Mouse (Mus musculus) lung, postnatal 0 days (tissue): ENCODE measurements around the gene Ctnnbl1.

ENCODE experiments used
- CTCF ChIP-seq: IDR thresholded peaks from 2 replicates; pipeline ENCODE4 v1.5.1; 2016; ENCODE audit warnings: antibody characterized with exemption, mild to moderate bottlenecking
- EP300 ChIP-seq: IDR thresholded peaks from 2 replicates; pipeline ENCODE4 v1.6.1; 2016; ENCODE audit warnings: antibody characterized with exemption, mild to moderate bottlenecking, control low read depth

DNA sequence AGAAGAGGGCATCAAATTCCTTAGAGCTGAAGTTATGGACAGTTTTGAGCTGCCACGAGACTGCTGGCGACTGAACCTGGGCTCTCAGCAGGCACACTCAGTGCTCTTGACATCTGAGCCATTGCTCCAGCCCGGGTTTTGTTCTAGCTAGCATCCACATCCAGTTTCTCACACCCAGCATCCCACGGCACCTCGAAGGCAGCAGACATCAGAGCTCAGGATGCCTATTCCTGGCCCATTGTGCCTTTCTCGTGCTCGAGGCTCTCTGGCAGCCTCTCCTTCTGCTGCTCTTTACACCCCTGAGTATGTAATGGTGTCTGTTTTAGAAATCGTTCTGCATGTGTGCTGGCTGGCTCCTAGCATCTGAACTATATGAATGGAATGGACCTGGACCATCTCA lies 13.3 kb downstream of the Ctnnbl1 start:
- no peak for TF ChIP-seq CTCF
- no peak for TF ChIP-seq EP300
